Mouse (Mus musculus) ovary, postnatal 36 days (tissue): ENCODE results near the gene Mical1.

Experiments used
- DNase-seq: peaks from one replicate; pipeline ENCODE4 v3.0.0; 2022; ENCODE audit warnings: low spot score, mixed read lengths

Gene Mical1

GRCm38 (mm10) chr10:41476171-41477017 lies at the start of gene Mical1:
TSS of gene Mical1 (plus strand) at chr10:41476314.
- peak; percentile 65 for DNase-seq

GRCm38 (mm10) chr10:41426368-41426767 lies 49.7 kb upstream of the Mical1 start:
- no peak for DNase-seq

GRCm38 (mm10) chr10:41434624-41435023 lies 41.5 kb upstream of the Mical1 start:
- peak; percentile 36 for DNase-seq

GRCm38 (mm10) chr10:41435141-41435540 lies 41.0 kb upstream of the Mical1 start:
- no peak for DNase-seq

GRCm38 (mm10) chr10:41448216-41448615 lies 27.9 kb upstream of the Mical1 start:
- no peak for DNase-seq

GRCm38 (mm10) chr10:41449684-41450083 lies 26.4 kb upstream of the Mical1 start:
- no peak for DNase-seq

GRCm38 (mm10) chr10:41450137-41450670 lies 25.9 kb upstream of the Mical1 start, which contains the start of gene Zbtb24:
TSS of gene Zbtb24 (plus strand) at chr10:41450383.
- peak; percentile 94 for DNase-seq

GRCm38 (mm10) chr10:41450780-41451522 lies 25.2 kb upstream of the Mical1 start:
- no peak for DNase-seq

- DNase-seq, result no peak
These were observed 24.5 kb upstream of the Mical1 start for GRCm38 (mm10) chr10:41451656-41452055.

- DNase-seq, result no peak
These were observed 23.3 kb upstream of the Mical1 start for GRCm38 (mm10) chr10:41452791-41453190.

- no peak for DNase-seq
These were observed 16.1 kb upstream of the Mical1 start for GRCm38 (mm10) chr10:41459990-41460389.

- no peak for DNase-seq
These were observed 15.6 kb upstream of the Mical1 start for GRCm38 (mm10) chr10:41460501-41460900.

GRCm38 (mm10) chr10:41461057-41461722 lies 14.9 kb upstream of the Mical1 start:
- DNase-seq, result no peak

- DNase-seq, result no peak
These were observed 11.6 kb upstream of the Mical1 start for GRCm38 (mm10) chr10:41464401-41464955.

- DNase-seq, result no peak
These were observed 8.8 kb upstream of the Mical1 start for GRCm38 (mm10) chr10:41467325-41467724.

- DNase-seq, result no peak
These were observed 5.4 kb upstream of the Mical1 start for GRCm38 (mm10) chr10:41470693-41471092.

- no peak for DNase-seq
These were observed 3.6 kb upstream of the Mical1 start for GRCm38 (mm10) chr10:41472534-41472933.

- no peak for DNase-seq
These were observed 3.1 kb upstream of the Mical1 start for GRCm38 (mm10) chr10:41472962-41473481.

GRCm38 (mm10) chr10:41473782-41474468 lies 2.2 kb upstream of the Mical1 start:
- no peak for DNase-seq

- DNase-seq, result no peak
These were observed 1.1 kb upstream of the Mical1 start for GRCm38 (mm10) chr10:41474981-41475391.

- no peak for DNase-seq
These were observed 834 bp downstream of the Mical1 start for GRCm38 (mm10) chr10:41477018-41477277.
